Comparison of ENCODE assay signal across 15 mouse cellular contexts in genomic region chr10:83145836-83146235, GRCm38 (mm10).
DNase-seq lines count a peak whose midpoint lies in the region; ATAC-seq and TF ChIP-seq lines count a peak whose summit lies in the region.
"Had no signal": no experiment of that assay in that cellular context is flagged by ENCODE, and none has a peak within 500 bp of the region (broad histone marks: within the 10 kb centered on the region; RNA-seq: fewer than 3 reads in every experiment).

No protein-coding gene starts in this region.

- DNase-seq in lung, embryonic 14.5 days = peak; percentile 38
- no peak for DNase-seq in lung, adult 18-20 months
- peak; percentile 70 for DNase-seq in embryo, embryonic 11 days
- peak; percentile 72 for DNase-seq in forelimb bud, embryonic 11.5 days (ENCODE audit: low read depth, low spot score)
- DNase-seq in mesoderm, embryonic 11.5 days (ENCODE audit: low read depth, low spot score) = peak; percentile 79
- no peak for DNase-seq in thymus, postnatal 25 days
- DNase-seq: adrenal gland, postnatal 14 days; cerebellum, adult 18-20 months; heart, postnatal 4 days; layer of hippocampus, adult 9-11 months; spleen, adult 18-20 months had no signal

- 0 out of 2 replicates have a peak, but pooled peaks have one; percentile 35 for ATAC-seq in lung, embryonic 14.5 days (ENCODE audit: insufficient read depth)
- no peak for ATAC-seq in CD4-positive, CD25-positive, alpha-beta regulatory T cell, adult 4 months

- 49% methylated on average over 14 of the region's 14 CpGs for WGBS in lung, embryonic 14.5 days

- TF ChIP-seq CTCF in lung, embryonic 14.5 days (IDR thresholded peaks at IDR 0.05; ENCODE audit: low read depth) = no peak

- H3K27ac ChIP-seq in lung, embryonic 14.5 days (ENCODE audit: low read depth) = peak overlapping the region; percentile 77; the same call in 1 of the 2 replicates

- H3K4me3 ChIP-seq in lung, embryonic 14.5 days (ENCODE audit: low read depth, low read length) = no peak overlapping the region
- H3K4me3 ChIP-seq: megakaryocyte, embryonic 14.5 days had no signal

- H3K36me3 ChIP-seq in lung, embryonic 14.5 days (ENCODE audit: insufficient read depth) = no peaks in the 10 kb centered on the region

- H3K4me1 ChIP-seq in lung, embryonic 14.5 days (ENCODE audit: insufficient read depth) = no peaks in the 10 kb centered on the region; the same call in 1 of the 2 replicates

- no peak overlapping the region for H3K9ac ChIP-seq in lung, embryonic 14.5 days

- H3K4me2 ChIP-seq in lung, embryonic 14.5 days = no peak overlapping the region
- H3K4me2 ChIP-seq: liver, embryonic 11.5 days had no signal

- H3K9me3 ChIP-seq in lung, embryonic 14.5 days (ENCODE audit: low read depth, low read length) = no peaks in the 10 kb centered on the region
- H3K9me3 ChIP-seq: G1E; megakaryocyte, embryonic 14.5 days had no signal

- H3K27me3 ChIP-seq in lung, embryonic 14.5 days (ENCODE audit: insufficient read depth, low read length) = no peaks in the 10 kb centered on the region

Comparison
In these comparisons a context has a peak if more than half of its experiments do, and no peak if none do; other contexts are left out.
1. DNase-seq: peak in lung, embryonic 14.5 days (single experiment), embryo, embryonic 11 days (single experiment), forelimb bud, embryonic 11.5 days (single experiment) and mesoderm, embryonic 11.5 days (single experiment); none in lung, adult 18-20 months (0 of 2) and thymus, postnatal 25 days (single experiment).